Mouse (Mus musculus): Measurements from ENCODE around the gene Dppa2. TPM values are rescaled to one million over a fixed set of nuclear protein-coding genes. Genes with fewer than 3 reads are reported as not detected.

Dppa2 gene
- polyA plus RNA-seq, 1 experiment, result 0.02 TPM

DNA sequence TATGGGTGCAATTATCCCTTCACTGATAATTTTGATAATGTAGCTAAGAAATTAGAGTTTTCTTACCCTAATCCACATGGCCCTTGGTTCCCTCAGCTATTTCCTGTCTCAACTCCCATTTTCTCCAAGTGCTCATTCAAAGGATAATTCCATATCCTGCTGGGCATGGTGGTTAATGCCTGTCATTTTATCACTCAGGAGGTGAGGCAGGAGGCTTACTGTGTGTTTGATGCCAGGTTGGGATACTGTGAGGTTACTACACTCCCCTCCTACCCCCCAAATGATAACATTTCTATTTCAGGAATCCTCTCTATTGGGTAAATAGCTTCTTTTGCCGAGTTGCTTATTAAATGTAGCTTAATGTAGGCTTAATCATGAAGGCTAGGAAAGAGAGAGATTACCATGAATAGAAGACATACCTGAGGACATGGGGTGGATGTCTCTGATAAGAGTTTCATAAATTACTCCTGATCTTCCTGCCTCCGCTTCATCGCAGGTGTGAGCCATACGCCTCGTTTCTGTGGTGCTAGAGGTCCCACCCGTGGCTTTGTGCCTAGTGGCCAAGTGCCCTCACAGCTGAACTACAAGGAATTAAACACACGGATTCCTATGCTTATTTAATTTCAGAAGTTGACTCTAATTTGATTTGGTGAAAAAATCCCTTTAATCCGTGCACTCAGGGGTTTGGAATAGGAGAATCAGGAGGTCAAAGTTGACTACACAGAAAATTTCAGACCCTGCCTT lies 20.1 kb downstream of the Dppa2 start:
- no peak overlapping the region for H3ac ChIP-seq (ENCODE audit: control insufficient read depth, insufficient read length, low read depth)
- H3K27me3 ChIP-seq (ENCODE audit: control insufficient read depth, insufficient read depth, insufficient read length), result no peaks in the 10 kb centered on the region
- no peak overlapping the region for H3K4me3 ChIP-seq (ENCODE audit: insufficient read depth, poor library complexity, severe bottlenecking)
- H3K79me3 ChIP-seq (ENCODE audit: low read depth), result no peaks in the 10 kb centered on the region
- no peak for TF ChIP-seq CEBPB (IDR thresholded peaks at IDR 0.05; ENCODE audit: low read depth)
- TF ChIP-seq CTCF (IDR thresholded peaks at IDR 0.05; ENCODE audit: control insufficient read depth, insufficient read depth, insufficient read length), result no peak
- TF ChIP-seq USF1 (IDR thresholded peaks at IDR 0.05; ENCODE audit: low read depth), result no peak
- TF ChIP-seq MYOD1 (IDR thresholded peaks at IDR 0.05; ENCODE audit: control insufficient read depth, insufficient read length, low read depth), result no peak
- H3K79me2 ChIP-seq (ENCODE audit: control insufficient read depth, insufficient read depth), result no peaks in the 10 kb centered on the region
- H3K36me3 ChIP-seq (ENCODE audit: control insufficient read depth, insufficient read depth), result no peaks in the 10 kb centered on the region

DNA sequence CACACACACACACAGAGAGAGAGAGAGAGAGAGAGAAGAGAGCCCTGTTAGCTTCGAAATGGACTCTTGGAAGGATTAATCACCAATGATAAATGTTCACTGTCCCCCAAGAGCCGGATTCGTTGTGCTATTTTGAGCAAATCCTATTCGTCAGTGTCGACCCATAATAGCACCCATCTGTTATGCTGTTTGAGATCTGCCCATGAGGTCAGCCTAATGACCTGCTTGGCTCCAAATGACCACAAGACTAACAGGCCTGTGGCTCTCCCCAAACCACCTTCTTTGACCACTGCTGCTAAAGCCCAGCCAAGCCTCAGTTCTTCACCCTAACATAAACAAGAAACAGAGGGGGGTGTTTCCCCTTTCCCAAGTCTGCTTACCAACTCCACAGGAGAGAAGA lies 23.2 kb downstream of the Dppa2 start:
- H3K36me3 ChIP-seq (ENCODE audit: control insufficient read depth, insufficient read depth), result no peaks in the 10 kb centered on the region
- no peaks in the 10 kb centered on the region for H3K79me2 ChIP-seq (ENCODE audit: control insufficient read depth, insufficient read depth)
- no peak overlapping the region for H3ac ChIP-seq (ENCODE audit: control insufficient read depth, insufficient read length, low read depth)
- no peaks in the 10 kb centered on the region for H3K27me3 ChIP-seq (ENCODE audit: control insufficient read depth, insufficient read depth, insufficient read length)
- no peaks in the 10 kb centered on the region for H3K79me3 ChIP-seq (ENCODE audit: low read depth)
- no peak overlapping the region for H3K4me3 ChIP-seq (ENCODE audit: insufficient read depth, poor library complexity, severe bottlenecking)
- TF ChIP-seq MYOD1 (IDR thresholded peaks at IDR 0.05; ENCODE audit: control insufficient read depth, insufficient read length, low read depth) (no peak), CTCF (IDR thresholded peaks at IDR 0.05; ENCODE audit: control insufficient read depth, insufficient read depth, insufficient read length) (no peak), MYOG (IDR thresholded peaks at IDR 0.05; ENCODE audit: control insufficient read depth, extremely low read depth, insufficient read length) (no peak), CEBPB (IDR thresholded peaks at IDR 0.05; ENCODE audit: low read depth) (no peak), MAX (IDR thresholded peaks at IDR 0.05) (no peak), USF1 (IDR thresholded peaks at IDR 0.05; ENCODE audit: low read depth) (no peak), FOSL1 (IDR thresholded peaks at IDR 0.05; ENCODE audit: insufficient read depth, low read length, poor library complexity, severe bottlenecking) (no peak)

GRCm38 (mm10) chr16:48328420-48328819 lies 24.7 kb downstream of the Dppa2 start:
- no peak overlapping the region for H3ac ChIP-seq (ENCODE audit: control insufficient read depth, insufficient read length, low read depth)
- no peak for TF ChIP-seq MAX (IDR thresholded peaks at IDR 0.05)
- TF ChIP-seq CEBPB (IDR thresholded peaks at IDR 0.05; ENCODE audit: low read depth), result no peak
- H3K4me3 ChIP-seq (ENCODE audit: insufficient read depth, poor library complexity, severe bottlenecking), result no peak overlapping the region
- no peaks in the 10 kb centered on the region for H3K36me3 ChIP-seq (ENCODE audit: control insufficient read depth, insufficient read depth)
- no peaks in the 10 kb centered on the region for H3K27me3 ChIP-seq (ENCODE audit: control insufficient read depth, insufficient read depth, insufficient read length)
- H3K79me2 ChIP-seq (ENCODE audit: control insufficient read depth, insufficient read depth), result no peaks in the 10 kb centered on the region
- H3K79me3 ChIP-seq (ENCODE audit: low read depth), result no peaks in the 10 kb centered on the region

- Histone ChIP-seq H3K79me2 (ENCODE audit: control insufficient read depth, insufficient read depth) (no peaks in the 10 kb centered on the region), H3K79me3 (ENCODE audit: low read depth) (no peaks in the 10 kb centered on the region), H3K4me3 (ENCODE audit: insufficient read depth, poor library complexity, severe bottlenecking) (no peak overlapping the region), H3K36me3 (ENCODE audit: control insufficient read depth, insufficient read depth) (no peaks in the 10 kb centered on the region), H3K27me3 (ENCODE audit: control insufficient read depth, insufficient read depth, insufficient read length) (no peaks in the 10 kb centered on the region), H3ac (ENCODE audit: control insufficient read depth, insufficient read length, low read depth) (no peak overlapping the region)
- TF ChIP-seq USF1 (IDR thresholded peaks at IDR 0.05; ENCODE audit: low read depth), result no peak
Observed at GRCm38 (mm10) chr16:48331822-48332221, 28.1 kb downstream of the Dppa2 start.

DNA sequence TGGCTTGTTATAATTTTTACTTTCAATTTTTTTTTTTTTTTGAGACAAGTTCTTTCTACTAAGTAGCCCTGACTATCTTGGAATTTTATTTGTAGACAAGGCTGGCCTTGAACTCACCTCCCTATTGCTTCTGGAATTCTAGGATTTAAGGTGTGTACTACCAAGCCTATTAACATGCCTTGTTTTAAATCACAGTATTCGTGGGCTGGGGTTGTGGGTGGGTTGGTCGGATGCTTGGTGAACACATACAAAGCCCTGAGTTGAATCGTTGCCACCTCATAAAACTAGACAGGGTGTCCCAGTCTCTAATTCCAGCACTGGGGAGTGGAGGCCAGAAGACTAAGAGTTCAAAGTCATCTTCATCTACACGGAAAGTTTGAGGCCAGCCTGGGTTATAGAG lies 31.6 kb downstream of the Dppa2 start:
- Histone ChIP-seq H3ac (ENCODE audit: control insufficient read depth, insufficient read length, low read depth) (no peak overlapping the region), H3K27me3 (ENCODE audit: control insufficient read depth, insufficient read depth, insufficient read length) (no peaks in the 10 kb centered on the region), H3K4me3 (ENCODE audit: insufficient read depth, poor library complexity, severe bottlenecking) (no peak overlapping the region), H3K79me3 (ENCODE audit: low read depth) (no peaks in the 10 kb centered on the region), H3K79me2 (ENCODE audit: control insufficient read depth, insufficient read depth) (no peaks in the 10 kb centered on the region), H3K36me3 (ENCODE audit: control insufficient read depth, insufficient read depth) (no peaks in the 10 kb centered on the region)
- no peak for TF ChIP-seq USF1 (IDR thresholded peaks at IDR 0.05; ENCODE audit: low read depth)
- no peak for TF ChIP-seq FOSL1 (IDR thresholded peaks at IDR 0.05; ENCODE audit: insufficient read depth, low read length, poor library complexity, severe bottlenecking)
- no peak for TF ChIP-seq CEBPB (IDR thresholded peaks at IDR 0.05; ENCODE audit: low read depth)
- TF ChIP-seq CTCF (IDR thresholded peaks at IDR 0.05; ENCODE audit: control insufficient read depth, insufficient read depth, insufficient read length), result no peak
- no peak for TF ChIP-seq MAX (IDR thresholded peaks at IDR 0.05)
- TF ChIP-seq MYOD1 (IDR thresholded peaks at IDR 0.05; ENCODE audit: control insufficient read depth, insufficient read length, low read depth), result no peak
- no peak for TF ChIP-seq MYOG (IDR thresholded peaks at IDR 0.05; ENCODE audit: control insufficient read depth, extremely low read depth, insufficient read length)

DNA sequence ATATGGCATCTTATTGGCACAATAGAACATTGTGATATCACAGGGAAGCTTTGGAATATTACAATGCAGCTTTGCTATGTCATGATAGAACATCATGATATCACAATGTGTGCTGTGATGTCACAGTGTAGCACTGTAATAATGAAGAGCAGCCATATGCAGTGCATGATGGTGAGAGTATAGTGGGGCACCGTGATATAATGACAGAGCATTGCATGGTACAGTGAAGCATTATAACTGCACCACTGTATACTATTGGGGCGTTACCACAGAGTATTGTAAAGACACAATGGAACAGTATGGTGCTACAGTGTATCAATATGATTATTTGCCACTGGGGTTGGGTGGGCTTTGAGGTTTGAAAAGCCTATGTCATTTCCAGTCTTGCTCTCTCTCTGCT lies 40.5 kb downstream of the Dppa2 start:
- Histone ChIP-seq H3K79me2 (ENCODE audit: control insufficient read depth, insufficient read depth) (no peaks in the 10 kb centered on the region), H3K79me3 (ENCODE audit: low read depth) (no peaks in the 10 kb centered on the region), H3K4me3 (ENCODE audit: insufficient read depth, poor library complexity, severe bottlenecking) (no peak overlapping the region), H3ac (ENCODE audit: control insufficient read depth, insufficient read length, low read depth) (no peak overlapping the region), H3K36me3 (ENCODE audit: control insufficient read depth, insufficient read depth) (no peaks in the 10 kb centered on the region), H3K27me3 (ENCODE audit: control insufficient read depth, insufficient read depth, insufficient read length) (no peaks in the 10 kb centered on the region)
- TF ChIP-seq MYOD1 (IDR thresholded peaks at IDR 0.05; ENCODE audit: control insufficient read depth, insufficient read length, low read depth), result no peak
- no peak for TF ChIP-seq MYOG (IDR thresholded peaks at IDR 0.05; ENCODE audit: control insufficient read depth, extremely low read depth, insufficient read length)
- no peak for TF ChIP-seq CEBPB (IDR thresholded peaks at IDR 0.05; ENCODE audit: low read depth)
- TF ChIP-seq MAX (IDR thresholded peaks at IDR 0.05), result no peak
- no peak for TF ChIP-seq FOSL1 (IDR thresholded peaks at IDR 0.05; ENCODE audit: insufficient read depth, low read length, poor library complexity, severe bottlenecking)
- no peak for TF ChIP-seq USF1 (IDR thresholded peaks at IDR 0.05; ENCODE audit: low read depth)
- TF ChIP-seq CTCF (IDR thresholded peaks at IDR 0.05; ENCODE audit: control insufficient read depth, insufficient read depth, insufficient read length), result no peak

Measured in C2C12 (cell line).